ENCODE assay signal across 9 mouse cellular contexts in the genomic region with DNA sequence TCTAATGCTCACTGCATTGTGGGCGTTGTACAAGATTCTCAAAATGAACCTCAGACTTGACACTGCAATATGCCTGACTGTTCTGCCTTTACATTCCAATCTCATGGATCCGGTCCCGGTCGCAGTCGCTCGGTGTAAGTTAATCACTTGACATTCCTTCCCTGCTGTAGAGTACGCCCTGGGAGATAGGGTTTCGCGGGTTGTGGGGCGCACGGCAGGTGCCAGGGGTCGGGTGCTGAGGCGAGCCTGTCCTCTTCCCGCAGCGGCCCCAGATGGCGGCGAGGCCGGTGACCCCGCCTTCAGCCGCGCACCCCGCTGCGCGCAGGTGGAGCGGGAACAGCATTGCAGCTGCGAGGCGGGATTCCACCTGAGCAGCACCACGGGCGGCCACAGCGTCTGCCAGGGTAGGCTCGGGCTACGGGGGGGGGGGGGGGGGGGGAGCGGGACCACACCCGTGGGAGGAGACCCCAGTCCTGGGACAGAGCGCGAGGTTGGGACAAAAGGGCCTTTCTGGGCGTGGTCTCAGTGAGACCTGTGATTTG. TPM values are rescaled to one million over a fixed set of nuclear protein-coding genes. Genes with fewer than 3 reads are reported as not detected.
DNase-seq lines count a peak whose midpoint lies in the region; ATAC-seq lines count a peak whose summit lies in the region.
"Had no signal": no experiment of that assay in that cellular context is flagged by ENCODE, and none has a peak within 500 bp of the region (broad histone marks: within the 10 kb centered on the region; RNA-seq: fewer than 3 reads in every experiment).

No protein-coding gene starts in this region.

- WGBS in embryonic facial prominence, embryonic 10.5 days: 5% methylated on average over 37 of the region's 37 CpGs
- WGBS in neural tube, embryonic 14.5 days: under 1% methylated on average over 33 of the region's 37 CpGs

- H3K9me3 ChIP-seq in megakaryocyte, embryonic 14.5 days: peaks cover 20% of the 10 kb centered on the region
- H3K9me3 ChIP-seq in embryonic facial prominence, embryonic 10.5 days: no peaks in the 10 kb centered on the region
- H3K9me3 ChIP-seq in neural tube, embryonic 14.5 days (ENCODE audit: control insufficient read depth, low read length): no peaks in the 10 kb centered on the region

- no peaks in the 10 kb centered on the region for H3K36me3 ChIP-seq in megakaryocyte, embryonic 14.5 days (replicated peaks; ENCODE audit: low read length)
- H3K36me3 ChIP-seq in embryonic facial prominence, embryonic 10.5 days (replicated peaks): no peaks in the 10 kb centered on the region
- H3K36me3 ChIP-seq in neural tube, embryonic 14.5 days (ENCODE audit: control insufficient read depth, insufficient read depth, low read length): no peaks in the 10 kb centered on the region

- peak overlapping the region; percentile 47 for H3K4me2 ChIP-seq in neural tube, embryonic 14.5 days (ENCODE audit: low read depth, low read length)

- peaks cover 4% of the 10 kb centered on the region for H3K4me1 ChIP-seq in megakaryocyte, embryonic 14.5 days
- H3K4me1 ChIP-seq in embryonic facial prominence, embryonic 10.5 days: peaks cover 17% of the 10 kb centered on the region
- 0 out of 2 replicates have a peak, but pooled peaks cover 2% of the 10 kb centered on the region for H3K4me1 ChIP-seq in neural tube, embryonic 14.5 days (ENCODE audit: control insufficient read depth, insufficient read depth, low read length)

- H3K27ac ChIP-seq in embryonic facial prominence, embryonic 10.5 days (replicated peaks): no peak overlapping the region
- H3K27ac ChIP-seq in neural tube, embryonic 14.5 days (ENCODE audit: low read depth, low read length): no peak overlapping the region

- peak; percentile 47 for DNase-seq in embryonic facial prominence, embryonic 10.5 days (ENCODE audit: low spot score)
- peak; percentile 27 for DNase-seq in kidney, postnatal 10 days
- DNase-seq in T-cell, adult 2 months (ENCODE audit: low spot score): no peak
- no peak for DNase-seq in spleen, adult 12 weeks (ENCODE audit: low spot score)

- peak overlapping the region; percentile 42 for H3K4me3 ChIP-seq in megakaryocyte, embryonic 14.5 days (replicated peaks)
- H3K4me3 ChIP-seq in embryonic facial prominence, embryonic 10.5 days: peak overlapping the region; percentile 57
- H3K4me3 ChIP-seq in neural tube, embryonic 14.5 days (ENCODE audit: low read depth, low read length): peak overlapping the region; percentile 22

- ATAC-seq in megakaryocyte, adult 5-6 weeks (ENCODE audit: poor library complexity, severe bottlenecking): no peak
- ATAC-seq in neural tube, embryonic 14.5 days (ENCODE audit: low read depth): peak; percentile 63
- no peak for ATAC-seq in activated CD4-positive, CD25-positive, alpha-beta regulatory T cell, adult 4 months

- peak overlapping the region; percentile 29; the same call in 1 of the 2 replicates for H3K9ac ChIP-seq in neural tube, embryonic 14.5 days (replicated peaks; ENCODE audit: low read depth, low read length)

- peaks cover 42% of the 10 kb centered on the region for H3K27me3 ChIP-seq in megakaryocyte, embryonic 14.5 days (replicated peaks)
- H3K27me3 ChIP-seq in embryonic facial prominence, embryonic 10.5 days (replicated peaks; ENCODE audit: low read depth, poor library complexity, severe bottlenecking): peaks cover 25% of the 10 kb centered on the region
- H3K27me3 ChIP-seq in neural tube, embryonic 14.5 days (ENCODE audit: control insufficient read depth, insufficient read depth, low read length): no peaks in the 10 kb centered on the region

RNA-seq across cellular contexts. Expression of gene Fbln7, which starts 29.5 kb away (rescaled TPM):
- polyA plus RNA-seq in megakaryocyte, embryonic 14.5 days (2012; ENCODE audit: insufficient read depth, low replicate concordance): not detected in 2 replicates
- not detected in 2 replicates for total RNA-seq in megakaryocyte, adult 5-6 weeks (2015)
- not detected in 2 replicates for total RNA-seq in megakaryocyte, adult 5-6 weeks (2017)
- polyA plus RNA-seq in embryonic facial prominence, embryonic 10.5 days (2016; fragmentation: Nextera tagmentation; extraction: Ambion mirVana): 1.8 and 2.1 TPM in 2 replicates
- polyA plus RNA-seq in neural tube, embryonic 14.5 days (2014; fragmentation: Nextera tagmentation; extraction: Ambion mirVana): 2.8 and 3.0 TPM in 2 replicates
- polyA plus RNA-seq in activated CD4-positive, CD25-positive, alpha-beta regulatory T cell, adult 4 months (2017; shearing (Covaris generic)): not detected
- total RNA-seq: common myeloid progenitor, adult 5-6 weeks had no signal

RNA-seq across cellular contexts. Expression of gene Zc3h8, which starts 51.6 kb away (rescaled TPM):
- 0.30 TPM in 1 of 2 replicates, not detected in the other for polyA plus RNA-seq in megakaryocyte, embryonic 14.5 days (2012; ENCODE audit: insufficient read depth, low replicate concordance)
- total RNA-seq in megakaryocyte, adult 5-6 weeks (2015): 3.9 and 7.9 TPM in 2 replicates
- 4.7 and 6.9 TPM in 2 replicates for total RNA-seq in megakaryocyte, adult 5-6 weeks (2017)
- 8.4 and 9.8 TPM in 2 replicates for polyA plus RNA-seq in embryonic facial prominence, embryonic 10.5 days (2016; fragmentation: Nextera tagmentation; extraction: Ambion mirVana)
- 16.3 and 16.4 TPM in 2 replicates for polyA plus RNA-seq in neural tube, embryonic 14.5 days (2014; fragmentation: Nextera tagmentation; extraction: Ambion mirVana)
- polyA plus RNA-seq in activated CD4-positive, CD25-positive, alpha-beta regulatory T cell, adult 4 months (2017; shearing (Covaris generic)): 1 to 10 TPM; 6.4 to 7.7 TPM

Comparison
In these comparisons a context has a peak if more than half of its experiments do, and no peak if none do; other contexts are left out.
1. DNase-seq: peak in embryonic facial prominence, embryonic 10.5 days (single experiment) and kidney, postnatal 10 days (single experiment); none in T-cell, adult 2 months (single experiment) and spleen, adult 12 weeks (single experiment).
2. Peak in every context shown above with its lines, with median percentiles within 50 percentile points of each other: H3K4me3 ChIP-seq.